Mouse (Mus musculus): ENCODE results near the gene Rin3. TPM values are rescaled to one million over a fixed set of nuclear protein-coding genes. Genes with fewer than 3 reads are reported as not detected.
A peak's percentile ranks its signal among the peaks of the same experiment; 100 is the strongest.

Rin3 gene
- polyA plus RNA-seq (2015; fragmentation: Nextera tagmentation; extraction: Ambion mirVana), result 2.8 and 3.3 TPM in 2 replicates

DNA sequence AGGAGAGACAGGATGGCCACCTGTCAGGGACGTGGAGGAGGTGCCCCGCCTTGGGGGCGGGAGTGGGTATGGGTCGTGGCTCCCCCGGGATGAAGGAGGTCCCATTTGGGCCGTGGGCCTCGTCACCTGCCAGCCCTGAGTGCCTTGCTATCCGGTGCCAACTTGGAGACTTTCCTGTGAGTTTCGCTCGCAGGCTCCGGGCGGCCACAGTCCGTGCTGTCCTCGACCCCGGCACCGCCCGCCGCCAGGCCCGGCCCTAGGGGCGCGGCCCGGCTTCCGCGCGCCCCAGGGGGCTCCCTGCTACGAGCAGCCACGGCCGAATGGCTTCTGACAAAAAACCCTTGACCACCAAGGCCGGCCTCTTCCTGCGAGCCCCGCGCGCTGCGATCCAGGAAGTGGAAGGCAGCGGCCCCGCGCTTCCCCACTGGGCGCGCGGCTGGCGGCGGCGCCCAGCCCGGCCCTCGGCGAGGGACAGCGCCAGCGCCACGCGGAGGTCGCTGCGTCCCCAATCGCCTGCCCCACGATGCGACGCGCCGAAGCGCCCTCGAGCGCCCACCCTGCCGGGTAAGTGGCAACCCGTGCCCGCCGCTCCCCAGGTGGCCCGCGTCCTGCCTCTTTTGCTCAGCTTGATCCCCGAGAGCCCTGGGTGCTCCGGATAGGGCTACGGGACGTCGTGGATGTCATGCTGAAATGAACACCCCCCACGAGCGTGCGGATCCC, at the start of gene Rin3:
TSS of gene Rin3 (plus strand) at position 286 of the 720 bp plus-strand sequence.
- peak within 1 kb of the TSS; percentile 55 for H3K9ac ChIP-seq
- peak within 1 kb of the TSS; percentile 100 for H3K4me2 ChIP-seq
- no peaks in the 10 kb centered on the region for H3K9me3 ChIP-seq
- H3K27ac ChIP-seq (replicated peaks), result peak within 1 kb of the TSS; percentile 67
- H3K4me1 ChIP-seq (replicated peaks), result peaks cover 34% of the 10 kb centered on the region
- no peaks in the 10 kb centered on the region for H3K36me3 ChIP-seq
- under 1% methylated on average over 72 of the region's 75 CpGs for WGBS
- peak; percentile 43 for ATAC-seq (ENCODE audit: low FRiP score, low read depth)
- 0 out of 2 replicates have a peak, but pooled peaks cover 3% of the 10 kb centered on the region for H3K27me3 ChIP-seq
- peak within 1 kb of the TSS; percentile 56 for H3K4me3 ChIP-seq

DNA sequence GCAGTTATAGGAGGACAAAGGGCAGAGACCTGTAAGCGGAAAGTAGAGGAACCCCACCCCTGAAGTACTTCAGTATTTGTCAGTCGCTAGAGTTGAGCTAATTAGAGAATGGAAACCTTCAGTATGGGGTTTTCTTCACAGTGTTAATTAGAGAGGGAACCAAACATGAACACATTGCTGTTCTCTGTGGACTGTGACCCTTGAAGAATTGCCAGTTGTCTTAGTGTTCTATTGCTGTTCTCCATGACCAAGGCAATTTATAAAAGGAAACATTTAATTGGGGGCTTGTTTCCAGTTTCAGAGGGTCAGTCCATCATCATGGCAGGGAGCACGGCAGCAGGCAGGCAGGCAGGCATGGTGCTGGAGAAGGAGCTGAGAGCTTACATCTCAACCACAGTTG, 47.3 kb upstream of the Rin3 start:
- H3K36me3 ChIP-seq, result no peaks in the 10 kb centered on the region
- no peak for ATAC-seq (ENCODE audit: low FRiP score, low read depth)
- H3K4me1 ChIP-seq (replicated peaks), result no peaks in the 10 kb centered on the region
- no peak overlapping the region for H3K27ac ChIP-seq (replicated peaks)
- no peak overlapping the region for H3K4me3 ChIP-seq
- H3K27me3 ChIP-seq, result no peaks in the 10 kb centered on the region
- H3K9ac ChIP-seq, result no peak overlapping the region
- WGBS, result 81% methylated on average over 3 of the region's 3 CpGs
- no peaks in the 10 kb centered on the region for H3K9me3 ChIP-seq
- H3K4me2 ChIP-seq, result no peak overlapping the region

DNA sequence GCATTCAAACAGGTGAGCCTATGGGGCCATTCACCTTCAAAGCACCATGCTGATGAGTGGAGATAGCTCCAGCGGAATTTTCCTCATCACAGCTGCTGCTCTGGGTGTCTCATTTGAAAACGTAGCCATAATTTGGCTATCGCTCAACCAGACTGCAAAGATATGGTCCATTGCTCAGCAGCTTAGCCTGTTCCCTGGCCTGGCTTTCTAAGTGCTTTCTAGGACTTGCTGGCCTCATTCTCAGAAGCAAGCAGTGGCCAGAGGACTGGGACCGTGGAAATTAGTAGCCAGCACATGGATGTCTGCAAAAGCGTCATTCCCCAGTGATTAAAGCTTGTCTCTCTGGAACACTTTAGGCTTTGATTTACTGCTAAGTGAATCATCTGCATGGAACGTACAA, 46.5 kb upstream of the Rin3 start:
- WGBS, result 71% methylated on average over 6 of the region's 6 CpGs
- no peaks in the 10 kb centered on the region for H3K4me1 ChIP-seq (replicated peaks)
- no peaks in the 10 kb centered on the region for H3K36me3 ChIP-seq
- no peak overlapping the region for H3K9ac ChIP-seq
- H3K4me2 ChIP-seq, result no peak overlapping the region
- no peak overlapping the region for H3K27ac ChIP-seq (replicated peaks)
- no peak overlapping the region for H3K4me3 ChIP-seq
- ATAC-seq (ENCODE audit: low FRiP score, low read depth), result no peak
- no peaks in the 10 kb centered on the region for H3K27me3 ChIP-seq
- no peaks in the 10 kb centered on the region for H3K9me3 ChIP-seq

DNA sequence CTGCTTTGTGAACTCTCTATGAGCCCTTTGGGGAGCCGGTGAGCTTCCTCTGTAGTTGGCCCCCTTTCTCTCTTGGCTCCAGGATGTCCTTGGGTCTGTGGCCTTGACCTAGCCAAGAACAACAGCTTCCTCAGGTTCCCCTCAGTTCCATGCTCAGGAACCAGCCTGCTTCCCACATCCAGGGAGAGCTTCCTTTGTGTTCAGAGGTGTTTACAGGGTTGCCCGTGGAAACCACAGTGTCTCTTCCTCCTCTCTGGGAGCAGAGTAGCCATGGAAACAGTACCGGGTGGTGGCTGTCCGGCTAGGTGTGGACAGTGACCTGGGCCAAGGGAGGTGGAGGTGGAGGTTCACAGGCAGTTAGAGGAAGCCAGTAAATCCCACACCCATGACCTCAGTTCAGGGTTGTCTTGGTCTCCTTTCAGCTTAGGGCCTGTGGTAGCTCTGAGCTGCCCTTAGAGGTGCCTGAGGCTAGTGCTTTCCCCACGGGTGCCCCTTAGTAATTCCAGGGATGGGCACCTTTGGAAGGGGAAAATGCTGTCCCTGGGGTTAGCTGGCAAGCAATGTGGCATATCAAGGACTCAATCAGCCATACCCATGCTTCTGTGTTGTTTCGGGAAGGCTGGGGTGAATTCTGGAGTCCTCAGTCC, 40.6 kb upstream of the Rin3 start:
- no peaks in the 10 kb centered on the region for H3K36me3 ChIP-seq
- peak; percentile 69; the same call in 1 of the 2 replicates for ATAC-seq (ENCODE audit: low FRiP score, low read depth)
- no peaks in the 10 kb centered on the region for H3K9me3 ChIP-seq
- no peak overlapping the region for H3K27ac ChIP-seq (replicated peaks)
- no peak overlapping the region for H3K4me2 ChIP-seq
- no peaks in the 10 kb centered on the region for H3K27me3 ChIP-seq
- no peaks in the 10 kb centered on the region; the same call in 1 of the 2 replicates for H3K4me1 ChIP-seq (replicated peaks)
- no peak overlapping the region for H3K4me3 ChIP-seq
- H3K9ac ChIP-seq, result no peak overlapping the region
- WGBS, result 56% methylated on average over 6 of the region's 6 CpGs

DNA sequence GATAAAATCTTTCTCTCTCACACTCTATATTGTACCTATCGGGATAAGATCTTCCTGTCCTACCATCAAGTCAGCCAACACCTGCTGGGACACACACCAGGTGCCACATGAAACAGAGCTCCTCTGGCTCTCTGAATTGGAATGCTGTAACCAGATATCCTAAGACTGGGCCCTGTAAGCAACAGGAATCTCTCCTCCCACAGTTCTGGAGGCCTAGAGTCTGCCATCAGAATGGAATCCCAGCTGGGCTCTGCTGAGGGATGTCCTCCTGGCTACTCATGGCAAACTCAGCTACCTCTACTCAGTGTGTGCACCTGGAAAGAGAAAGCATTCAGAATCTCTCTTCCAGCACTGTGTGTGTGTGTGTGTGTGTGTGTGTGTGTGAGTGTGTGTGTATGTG, 38.9 kb upstream of the Rin3 start:
- 48% methylated on average over 1 of the region's 1 CpGs for WGBS
- Histone ChIP-seq H3K27me3 (no peaks in the 10 kb centered on the region), H3K9me3 (no peaks in the 10 kb centered on the region), H3K4me1 (replicated peaks) (no peaks in the 10 kb centered on the region; the same call in 1 of the 2 replicates), H3K4me3 (no peak overlapping the region), H3K27ac (replicated peaks) (no peak overlapping the region), H3K36me3 (no peaks in the 10 kb centered on the region), H3K4me2 (no peak overlapping the region), H3K9ac (no peak overlapping the region)
- no peak for ATAC-seq (ENCODE audit: low FRiP score, low read depth)

DNA sequence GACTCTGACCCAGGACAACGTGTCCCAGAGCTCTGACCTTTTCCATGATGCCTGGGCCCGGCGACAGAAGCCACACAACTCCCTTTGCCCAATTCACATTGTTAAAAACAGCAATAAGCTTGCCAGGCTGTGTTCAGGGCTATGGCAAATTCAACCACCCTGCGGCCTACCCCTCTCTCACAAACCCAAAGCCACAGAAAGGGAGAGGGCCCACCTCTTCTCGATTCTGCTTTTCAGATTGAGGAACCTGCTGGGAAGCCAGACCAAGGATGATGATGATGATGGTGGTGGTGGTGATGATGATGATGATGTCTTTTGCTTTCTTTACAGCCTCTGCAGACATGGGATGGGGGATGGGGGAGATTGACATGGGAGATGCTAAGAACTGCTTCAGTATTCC, 36.6 kb upstream of the Rin3 start:
- no peak overlapping the region for H3K27ac ChIP-seq (replicated peaks)
- no peaks in the 10 kb centered on the region for H3K27me3 ChIP-seq
- no peak for ATAC-seq (ENCODE audit: low FRiP score, low read depth)
- no peak overlapping the region for H3K4me2 ChIP-seq
- H3K4me3 ChIP-seq, result no peak overlapping the region
- H3K9ac ChIP-seq, result no peak overlapping the region
- no peaks in the 10 kb centered on the region for H3K9me3 ChIP-seq
- H3K36me3 ChIP-seq, result no peaks in the 10 kb centered on the region
- 97% methylated on average over 5 of the region's 5 CpGs for WGBS
- peaks cover 4% of the 10 kb centered on the region; the same call in 1 of the 2 replicates for H3K4me1 ChIP-seq (replicated peaks)

DNA sequence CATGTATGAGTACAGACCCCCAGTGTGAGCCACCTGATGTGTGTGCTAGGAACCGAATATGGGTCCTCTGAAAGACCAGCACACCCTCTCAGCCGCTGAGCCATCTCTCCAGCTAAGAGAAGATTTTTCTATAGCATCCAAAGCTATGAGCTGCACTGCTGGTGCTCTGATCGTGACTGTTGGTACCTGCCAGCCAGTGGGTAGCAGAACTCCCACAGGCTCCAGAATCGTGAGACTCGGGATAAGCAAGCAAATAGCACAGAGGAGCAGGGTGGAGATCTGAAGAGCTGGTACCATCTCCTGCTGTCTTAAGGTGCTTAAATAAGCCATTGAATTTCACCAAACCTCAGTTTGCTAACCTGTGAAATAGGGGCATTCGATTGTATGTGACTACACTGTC, 34.7 kb upstream of the Rin3 start:
- no peaks in the 10 kb centered on the region for H3K9me3 ChIP-seq
- ATAC-seq (ENCODE audit: low FRiP score, low read depth), result no peak
- 92% methylated on average over 6 of the region's 6 CpGs for WGBS
- no peak overlapping the region for H3K27ac ChIP-seq (replicated peaks)
- H3K36me3 ChIP-seq, result no peaks in the 10 kb centered on the region
- H3K4me3 ChIP-seq, result no peak overlapping the region
- no peak overlapping the region for H3K4me2 ChIP-seq
- no peak overlapping the region for H3K9ac ChIP-seq
- no peaks in the 10 kb centered on the region for H3K27me3 ChIP-seq
- H3K4me1 ChIP-seq (replicated peaks), result peaks cover 4% of the 10 kb centered on the region; the same call in 1 of the 2 replicates

DNA sequence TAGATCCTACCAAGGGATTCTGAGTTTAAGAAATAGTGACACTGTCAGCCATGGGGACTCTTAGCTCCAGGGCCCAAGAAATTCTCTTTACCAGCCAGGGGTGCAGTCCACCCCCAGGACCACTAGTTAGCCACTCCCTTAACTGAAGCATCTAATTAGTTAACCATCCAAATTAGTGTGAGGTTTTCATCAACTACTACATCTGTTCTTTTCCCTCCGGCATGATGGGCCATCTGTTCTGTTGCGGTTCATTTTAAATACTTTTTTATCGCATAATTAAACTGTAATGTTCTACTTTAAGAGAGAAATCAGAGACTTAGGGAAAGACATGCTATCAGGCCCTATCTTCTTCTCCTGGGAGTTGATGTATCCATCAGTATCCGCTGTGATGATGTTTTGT, 32.5 kb upstream of the Rin3 start:
- Histone ChIP-seq H3K4me2 (no peak overlapping the region), H3K4me3 (no peak overlapping the region), H3K9ac (no peak overlapping the region), H3K27ac (replicated peaks) (no peak overlapping the region), H3K4me1 (replicated peaks) (peaks cover 4% of the 10 kb centered on the region; the same call in 1 of the 2 replicates), H3K36me3 (no peaks in the 10 kb centered on the region), H3K27me3 (no peaks in the 10 kb centered on the region), H3K9me3 (no peaks in the 10 kb centered on the region)
- 57% methylated on average over 4 of the region's 4 CpGs for WGBS
- ATAC-seq (ENCODE audit: low FRiP score, low read depth), result no peak

DNA sequence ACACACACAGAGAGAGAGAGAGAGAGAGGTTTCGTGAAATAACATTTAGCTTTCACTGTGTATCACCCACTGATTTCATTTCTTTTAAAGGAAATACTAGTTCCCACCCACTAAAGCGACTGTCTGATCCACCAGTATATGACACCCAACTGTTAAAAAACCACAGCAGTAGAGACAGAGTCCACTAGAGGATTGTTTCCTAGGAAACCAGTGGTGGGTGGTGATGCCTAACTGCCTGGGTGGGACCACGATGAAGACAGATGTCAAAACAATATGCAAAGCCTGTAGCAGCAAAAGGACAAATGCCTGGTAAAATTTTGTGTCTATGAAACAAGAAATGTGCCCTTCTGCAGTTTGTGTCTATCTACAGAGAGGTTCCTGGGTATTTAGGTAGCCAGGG, 31.8 kb upstream of the Rin3 start:
- Histone ChIP-seq H3K4me1 (replicated peaks) (peaks cover 4% of the 10 kb centered on the region; the same call in 1 of the 2 replicates), H3K27ac (replicated peaks) (no peak overlapping the region), H3K4me3 (no peak overlapping the region), H3K36me3 (no peaks in the 10 kb centered on the region), H3K4me2 (no peak overlapping the region), H3K9me3 (no peaks in the 10 kb centered on the region), H3K9ac (no peak overlapping the region), H3K27me3 (no peaks in the 10 kb centered on the region)
- no peak; the same call in 1 of the 2 replicates for ATAC-seq (ENCODE audit: low FRiP score, low read depth)
- 69% methylated on average over 3 of the region's 3 CpGs for WGBS

DNA sequence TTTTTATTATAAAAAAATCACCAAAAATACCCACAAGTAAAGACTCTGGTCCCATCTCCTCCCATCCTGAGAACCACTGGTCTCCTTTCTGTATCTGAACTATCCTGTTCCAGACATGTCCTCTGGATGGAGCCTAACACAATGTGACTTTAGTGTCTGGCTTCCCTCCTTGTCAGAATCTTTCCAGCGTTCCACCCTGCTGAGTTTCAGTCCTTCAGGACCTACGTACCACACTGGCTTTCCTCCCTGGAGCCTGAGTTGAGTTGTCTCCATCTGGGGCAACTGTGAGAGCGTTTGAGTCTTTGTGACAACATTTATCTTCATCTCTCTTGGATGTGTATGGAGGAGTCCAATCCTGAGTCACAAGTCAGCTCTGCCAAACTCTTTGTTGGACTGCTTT, 30.9 kb upstream of the Rin3 start:
- ATAC-seq (ENCODE audit: low FRiP score, low read depth), result no peak
- Histone ChIP-seq H3K36me3 (no peaks in the 10 kb centered on the region), H3K4me1 (replicated peaks) (peaks cover 4% of the 10 kb centered on the region; the same call in 1 of the 2 replicates), H3K9ac (no peak overlapping the region), H3K9me3 (no peaks in the 10 kb centered on the region), H3K27me3 (no peaks in the 10 kb centered on the region), H3K4me3 (no peak overlapping the region), H3K4me2 (no peak overlapping the region), H3K27ac (replicated peaks) (no peak overlapping the region)
- WGBS, result 53% methylated on average over 3 of the region's 3 CpGs

DNA sequence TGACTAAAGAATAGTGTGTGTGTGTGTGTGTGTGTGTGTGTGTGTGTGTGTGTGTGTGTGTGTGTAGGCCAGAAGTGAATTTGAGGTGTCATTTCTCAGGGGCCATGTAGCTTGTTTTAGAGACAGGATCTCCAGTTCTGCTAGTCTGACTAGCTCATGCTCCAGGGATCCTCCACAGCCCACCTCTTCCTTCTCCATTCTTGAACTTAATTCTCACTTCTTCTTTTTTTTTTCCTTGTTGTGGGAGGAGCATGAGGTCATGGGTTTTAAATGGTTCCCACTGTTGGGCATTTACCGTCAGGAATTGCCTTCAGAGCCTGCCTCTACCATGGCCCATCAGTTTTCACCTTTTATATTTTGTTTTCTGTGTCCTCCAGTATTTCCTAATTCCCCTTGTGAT, 30.3 kb upstream of the Rin3 start:
- Histone ChIP-seq H3K9ac (no peak overlapping the region), H3K9me3 (no peaks in the 10 kb centered on the region), H3K4me3 (no peak overlapping the region), H3K27me3 (no peaks in the 10 kb centered on the region), H3K36me3 (no peaks in the 10 kb centered on the region), H3K4me2 (no peak overlapping the region), H3K4me1 (replicated peaks) (peaks cover 4% of the 10 kb centered on the region; the same call in 1 of the 2 replicates), H3K27ac (replicated peaks) (no peak overlapping the region)
- ATAC-seq (ENCODE audit: low FRiP score, low read depth), result no peak
- WGBS, result 77% methylated on average over 1 of the region's 1 CpGs

DNA sequence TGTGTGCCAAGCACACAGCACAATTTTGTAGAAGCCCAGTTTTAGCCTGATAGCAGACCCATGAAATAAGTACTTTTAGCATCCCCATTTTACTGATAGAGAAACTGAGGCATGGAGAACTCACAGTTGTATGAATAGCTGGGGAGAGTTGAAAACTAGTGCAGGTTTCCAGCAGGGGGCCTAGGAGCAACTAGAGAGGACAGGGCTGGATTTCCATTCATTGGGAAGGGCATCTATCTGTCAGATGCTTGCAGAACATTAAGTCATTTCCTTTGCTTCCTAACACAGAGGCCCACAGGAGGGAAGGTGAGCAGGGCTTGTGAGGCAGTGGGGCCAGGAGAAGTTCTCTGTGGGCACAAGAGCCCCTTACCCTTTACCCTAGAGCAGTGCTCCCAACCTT, 27.8 kb upstream of the Rin3 start:
- H3K4me2 ChIP-seq, result no peak overlapping the region
- H3K27me3 ChIP-seq, result no peaks in the 10 kb centered on the region
- no peak overlapping the region for H3K9ac ChIP-seq
- H3K27ac ChIP-seq (replicated peaks), result no peak overlapping the region
- H3K4me1 ChIP-seq (replicated peaks), result peaks cover 4% of the 10 kb centered on the region; the same call in 1 of the 2 replicates
- no peak for ATAC-seq (ENCODE audit: low FRiP score, low read depth)
- H3K4me3 ChIP-seq, result no peak overlapping the region
- no peaks in the 10 kb centered on the region for H3K9me3 ChIP-seq
- no peaks in the 10 kb centered on the region for H3K36me3 ChIP-seq

All from hindbrain, embryonic 15.5 days (tissue).